Mouse (Mus musculus): ENCODE measurements at regions not wholly inside any gene's neighbourhood (a gene's known extent, or its start where the extent isn't known, plus 50 kb on each side); places are given as distances from the start of the nearest gene placed in this dataset.
A peak's percentile ranks its signal among the peaks of the same experiment; 100 is the strongest.
"Not testable (repeated sequence)": the region's sequence is repeated elsewhere in the genome, so short reads cannot be mapped to it uniquely, and the experiment has no call there.

GRCm38 (mm10) chr16:51169294-51169693 lies 578.3 kb upstream of the Ccdc54 start:
- no peak for DNase-seq (ENCODE audit: low read depth)

GRCm38 (mm10) chr16:51160768-51161167 lies 569.8 kb upstream of the Ccdc54 start:
- no peak for DNase-seq (ENCODE audit: low read depth)

GRCm38 (mm10) chr16:51138575-51138974 lies 547.6 kb upstream of the Ccdc54 start:
- DNase-seq (ENCODE audit: low read depth) = no peak

- DNase-seq (ENCODE audit: low read depth) = no peak
Observed at GRCm38 (mm10) chr16:51119835-51120234, 528.9 kb upstream of the Ccdc54 start.

GRCm38 (mm10) chr16:51118365-51118764 lies 527.4 kb upstream of the Ccdc54 start:
- no peak for DNase-seq (ENCODE audit: low read depth)

- DNase-seq (ENCODE audit: low read depth) = no peak
Observed at GRCm38 (mm10) chr16:51117836-51118235, 526.9 kb upstream of the Ccdc54 start.

- DNase-seq (ENCODE audit: low read depth) = no peak
Observed at GRCm38 (mm10) chr16:51109864-51110263, 518.9 kb upstream of the Ccdc54 start.

- DNase-seq (ENCODE audit: low read depth) = no peak
Observed at GRCm38 (mm10) chr16:51107421-51107820, 516.5 kb upstream of the Ccdc54 start.

GRCm38 (mm10) chr16:51086556-51086955 lies 495.6 kb upstream of the Ccdc54 start:
- DNase-seq (ENCODE audit: low read depth) = no peak

GRCm38 (mm10) chr16:51080146-51080545 lies 489.2 kb upstream of the Ccdc54 start:
- no peak for DNase-seq (ENCODE audit: low read depth)

- no peak for DNase-seq (ENCODE audit: low read depth)
Observed at GRCm38 (mm10) chr16:51048650-51049049, 457.7 kb upstream of the Ccdc54 start.

GRCm38 (mm10) chr16:51048169-51048568 lies 457.2 kb upstream of the Ccdc54 start:
- DNase-seq (ENCODE audit: low read depth) = no peak

GRCm38 (mm10) chr16:51041311-51041710 lies 450.4 kb upstream of the Ccdc54 start:
- DNase-seq (ENCODE audit: low read depth) = no peak

GRCm38 (mm10) chr16:51002876-51003275 lies 411.9 kb upstream of the Ccdc54 start:
- no peak for DNase-seq (ENCODE audit: low read depth)

GRCm38 (mm10) chr16:50964395-50964794 lies 373.4 kb upstream of the Ccdc54 start:
- no peak for DNase-seq (ENCODE audit: low read depth)

GRCm38 (mm10) chr16:50944091-50944490 lies 353.1 kb upstream of the Ccdc54 start:
- DNase-seq (ENCODE audit: low read depth) = no peak

GRCm38 (mm10) chr16:50943581-50943980 lies 352.6 kb upstream of the Ccdc54 start:
- DNase-seq (ENCODE audit: low read depth) = not testable (repeated sequence)

- no peak for DNase-seq (ENCODE audit: low read depth)
Observed at GRCm38 (mm10) chr16:50942291-50942690, 351.3 kb upstream of the Ccdc54 start.

- DNase-seq (ENCODE audit: low read depth) = peak; percentile 2
Observed at GRCm38 (mm10) chr16:50939316-50939715, 348.4 kb upstream of the Ccdc54 start.

GRCm38 (mm10) chr16:50907732-50908131 lies 316.8 kb upstream of the Ccdc54 start:
- no peak for DNase-seq (ENCODE audit: low read depth)

- DNase-seq (ENCODE audit: low read depth) = no peak
Observed at GRCm38 (mm10) chr16:50899151-50899550, 308.2 kb upstream of the Ccdc54 start.

GRCm38 (mm10) chr16:50877926-50878325 lies 287.0 kb upstream of the Ccdc54 start:
- no peak for DNase-seq (ENCODE audit: low read depth)

GRCm38 (mm10) chr16:50871318-50871717 lies 280.4 kb upstream of the Ccdc54 start:
- no peak for DNase-seq (ENCODE audit: low read depth)

- no peak for DNase-seq (ENCODE audit: low read depth)
Observed at GRCm38 (mm10) chr16:50863565-50863964, 272.6 kb upstream of the Ccdc54 start.

- DNase-seq (ENCODE audit: low read depth) = no peak
Observed at GRCm38 (mm10) chr16:50859513-50859912, 268.6 kb upstream of the Ccdc54 start.
